In genomic region chr6:71799391-71799790, GRCm38 (mm10) we compare ENCODE assay signal across 12 mouse cellular contexts.
"Had no signal": no experiment of that assay in that cellular context is flagged by ENCODE, and none has a peak within 500 bp of the region (broad histone marks: within the 10 kb centered on the region; RNA-seq: fewer than 3 reads in every experiment).

No protein-coding gene starts in this region.

- H3K9me3 ChIP-seq: kidney, embryonic 15.5 days; limb, embryonic 13.5 days; midbrain, embryonic 13.5 days; neural tube, embryonic 15.5 days had no signal

- H3K4me2 ChIP-seq: kidney, embryonic 15.5 days; limb, embryonic 13.5 days; midbrain, embryonic 13.5 days; neural tube, embryonic 15.5 days had no signal

- H3K27ac ChIP-seq: kidney, embryonic 15.5 days; limb, embryonic 13.5 days; midbrain, embryonic 13.5 days; neural tube, embryonic 15.5 days had no signal

- H3K27me3 ChIP-seq: kidney, embryonic 15.5 days; limb, embryonic 13.5 days; midbrain, embryonic 13.5 days; neural tube, embryonic 15.5 days had no signal

- H3K4me3 ChIP-seq: kidney, embryonic 15.5 days; limb, embryonic 13.5 days; midbrain, embryonic 13.5 days; myocyte; neural tube, embryonic 15.5 days had no signal

- H3K36me3 ChIP-seq: kidney, embryonic 15.5 days; limb, embryonic 13.5 days had no signal

- ATAC-seq: midbrain, embryonic 13.5 days had no signal

- DNase-seq: kidney, adult 2 months; kidney, postnatal 14 days; left cerebral cortex, postnatal 4 days; lung, adult 18-20 months; right cerebral cortex, adult 18-20 months; right cerebral cortex, postnatal 25 days; thymus, postnatal 36 days had no signal

- H3K9ac ChIP-seq: kidney, embryonic 15.5 days; limb, embryonic 13.5 days; midbrain, embryonic 13.5 days; neural tube, embryonic 15.5 days had no signal
